Mouse (Mus musculus) kidney, adult 8-10 months (tissue): ENCODE data around the gene Fchsd2.

Experiments used
- DNase-seq, 2 experiments: peaks; one replicate each; pipeline ENCODE4 v3.0.0; 2022

Gene Fchsd2

DNA sequence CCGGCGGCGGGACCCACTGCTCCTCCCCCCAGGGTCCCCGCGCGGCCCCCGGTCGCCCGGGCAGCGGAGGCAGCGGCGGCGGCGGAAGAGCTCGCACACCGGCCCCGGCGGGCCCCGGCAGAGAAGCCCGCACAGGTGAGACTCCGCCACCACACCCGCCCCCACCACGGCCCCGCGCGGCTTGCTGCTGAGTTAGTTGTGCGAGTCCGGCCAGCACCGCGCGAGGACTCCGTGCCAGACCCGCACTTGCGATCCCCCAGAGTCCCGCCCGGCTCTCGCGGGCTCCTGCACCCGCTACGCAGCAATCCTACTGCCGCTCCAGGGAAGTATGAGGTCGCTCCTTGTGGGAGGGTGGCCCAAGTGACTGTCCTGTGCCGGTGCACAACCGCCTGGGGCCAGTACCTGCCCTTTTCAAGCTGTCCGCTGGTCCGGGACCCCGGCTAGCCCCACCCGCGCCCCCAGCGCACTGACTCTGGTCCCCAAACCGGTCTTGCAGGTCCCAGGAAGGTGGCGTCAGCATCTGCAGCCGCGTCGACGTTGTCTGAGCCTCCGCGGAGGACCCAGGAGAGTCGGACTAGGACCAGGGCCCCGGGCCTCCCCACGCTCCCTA is 228.7 kb downstream of the Fchsd2 start:
- DNase-seq = peak; percentile 61 to 62

DNA sequence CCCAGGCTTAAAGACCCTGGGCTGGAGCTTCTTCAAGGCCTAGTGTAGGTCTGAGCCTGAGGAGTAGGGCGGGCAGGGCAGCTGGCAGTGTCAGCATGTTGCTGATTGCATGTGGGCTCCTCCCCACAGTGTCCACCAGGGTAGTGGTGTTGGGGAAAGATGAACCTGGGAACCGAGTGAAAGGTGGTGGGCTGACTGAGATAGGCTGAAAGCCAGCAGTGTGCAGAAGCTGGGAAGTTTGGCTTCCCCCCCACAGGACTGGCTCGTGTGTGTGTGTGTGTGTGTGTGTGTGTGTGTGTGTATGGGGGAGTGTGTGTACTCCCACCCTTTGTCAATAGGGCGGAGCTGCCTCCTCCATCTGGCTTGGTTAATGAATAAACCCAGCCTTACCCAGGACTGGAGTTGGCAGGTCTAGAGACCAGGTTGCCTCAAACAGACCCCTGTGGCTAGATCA is 230.5 kb downstream of the Fchsd2 start:
- peak; percentile 65 to 73 for DNase-seq

DNA sequence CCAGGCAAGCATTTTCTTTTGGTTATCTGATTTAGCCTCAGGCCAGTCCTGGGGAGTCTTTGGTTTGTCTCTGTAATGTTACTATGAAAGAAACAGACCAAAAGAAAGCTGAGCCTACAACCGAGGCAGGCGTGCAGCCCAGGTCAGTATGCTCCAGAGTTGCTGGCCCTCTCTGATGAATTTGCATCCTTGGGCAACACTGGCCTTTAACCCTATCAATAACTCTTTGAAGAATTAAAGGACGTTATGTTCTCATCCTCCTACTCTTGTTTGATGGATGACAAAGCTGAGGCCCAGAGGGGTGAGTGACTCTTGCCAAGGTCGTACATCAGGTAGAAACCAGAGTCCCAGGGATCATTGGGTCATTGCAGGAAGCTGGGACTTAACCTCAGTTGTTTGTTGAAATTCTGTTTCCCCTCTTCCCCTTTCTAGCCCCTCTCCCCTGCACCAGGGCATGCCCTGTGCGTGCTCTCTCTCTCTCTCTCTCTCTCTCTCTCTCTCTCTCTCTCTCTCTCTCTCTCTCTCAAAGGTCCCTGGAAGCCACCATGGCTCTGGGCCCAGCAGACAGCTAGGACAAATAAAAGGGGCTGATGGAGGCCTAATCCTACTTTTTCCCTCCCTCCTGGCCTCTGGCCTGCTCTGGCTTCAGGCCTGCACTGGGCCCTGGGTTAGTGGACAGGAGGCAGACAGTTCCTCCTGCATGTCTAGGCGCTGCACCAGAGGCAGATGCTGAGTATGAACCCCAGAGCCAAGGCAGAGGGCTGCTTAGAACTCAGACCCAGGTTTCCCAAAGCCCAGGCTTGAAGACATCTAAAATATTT is 231.7 kb downstream of the Fchsd2 start:
- no peak for DNase-seq

DNA sequence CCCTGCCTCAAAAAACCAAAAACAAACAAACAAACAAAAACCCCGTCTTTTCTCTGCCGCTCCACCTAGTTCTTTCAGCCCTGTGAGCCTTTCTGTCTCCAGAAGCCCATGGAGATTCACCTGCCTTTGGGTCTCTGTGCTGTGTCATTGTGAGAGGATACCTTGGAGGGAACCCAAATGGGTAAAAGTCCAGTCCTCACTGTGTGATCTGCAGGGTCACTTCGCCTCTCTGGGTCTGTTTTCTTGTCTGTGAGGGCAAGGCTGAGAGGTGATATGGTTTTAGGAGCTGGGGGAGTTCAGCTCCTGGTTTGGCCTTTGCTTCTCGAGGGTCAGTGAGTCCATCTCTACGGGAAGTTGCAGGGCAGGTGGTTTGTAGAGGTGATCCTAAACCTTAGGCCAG is 233.3 kb downstream of the Fchsd2 start:
- DNase-seq = peak; percentile 67 to 79

DNA sequence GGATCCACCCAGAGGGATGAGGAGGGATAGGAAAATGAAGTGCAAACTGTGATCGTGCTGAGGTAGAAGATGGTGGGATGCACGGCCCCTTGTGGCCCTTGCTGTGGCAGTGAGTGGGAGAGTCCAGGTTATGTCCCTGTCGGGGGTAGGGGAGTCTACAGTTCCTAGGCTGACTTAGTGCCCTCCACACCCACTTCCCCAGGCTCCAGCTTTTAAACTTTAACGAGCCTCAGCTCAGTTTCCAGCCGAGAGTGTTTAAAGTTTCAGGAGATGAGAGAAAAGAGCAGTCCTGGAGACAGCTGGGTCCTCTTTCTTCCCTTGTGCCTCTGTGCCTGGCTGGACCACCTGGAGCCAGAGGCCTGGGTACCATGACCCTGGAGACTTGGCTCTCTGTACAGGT is 234.6 kb downstream of the Fchsd2 start:
- DNase-seq = no peak

DNA sequence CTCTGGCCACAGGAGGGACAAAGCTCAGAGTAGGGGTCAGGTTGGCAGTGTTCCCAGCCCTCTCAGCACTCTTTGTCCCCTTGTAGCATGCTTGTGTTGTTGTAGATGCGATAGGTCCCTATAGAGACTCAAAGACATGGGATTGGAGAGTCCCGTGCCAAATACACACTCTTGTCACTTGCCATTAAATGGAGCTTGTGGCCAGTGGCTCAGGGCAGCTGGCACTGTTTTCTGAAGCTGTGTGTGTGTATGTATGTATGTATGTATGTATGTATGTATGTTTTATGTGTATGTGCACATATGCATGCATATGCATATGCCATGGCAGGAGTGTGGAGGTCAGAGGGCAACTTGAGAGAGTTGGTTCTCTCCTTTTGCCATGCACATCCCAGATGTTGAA is 235.1 kb downstream of the Fchsd2 start:
- DNase-seq = no peak

DNA sequence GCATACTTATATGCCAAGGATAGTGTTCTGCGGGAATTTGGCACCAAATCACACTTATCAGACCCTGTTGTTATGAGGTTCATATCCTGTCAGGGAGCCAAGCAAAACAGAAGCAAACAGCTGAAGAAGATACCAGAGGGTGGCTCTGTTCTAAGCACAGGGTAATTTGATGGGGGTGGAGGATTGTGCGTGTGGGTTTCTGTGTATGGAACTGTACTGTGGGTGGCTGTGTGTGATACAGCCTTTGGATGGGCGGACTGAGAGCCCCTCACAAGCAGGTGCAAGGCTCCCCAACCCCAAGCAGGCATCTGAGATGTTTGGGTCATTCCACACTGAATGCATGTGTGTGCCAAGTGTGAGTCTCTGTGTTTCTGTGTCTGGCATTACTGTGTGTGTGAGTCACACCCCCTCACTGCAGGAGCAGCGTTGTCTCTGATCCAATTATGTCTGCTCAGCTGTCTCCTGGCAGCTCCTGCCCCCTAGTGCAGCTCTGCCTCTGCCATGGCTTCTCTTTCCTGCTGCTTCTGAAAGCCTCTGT is 236.0 kb downstream of the Fchsd2 start:
- no peak for DNase-seq

DNA sequence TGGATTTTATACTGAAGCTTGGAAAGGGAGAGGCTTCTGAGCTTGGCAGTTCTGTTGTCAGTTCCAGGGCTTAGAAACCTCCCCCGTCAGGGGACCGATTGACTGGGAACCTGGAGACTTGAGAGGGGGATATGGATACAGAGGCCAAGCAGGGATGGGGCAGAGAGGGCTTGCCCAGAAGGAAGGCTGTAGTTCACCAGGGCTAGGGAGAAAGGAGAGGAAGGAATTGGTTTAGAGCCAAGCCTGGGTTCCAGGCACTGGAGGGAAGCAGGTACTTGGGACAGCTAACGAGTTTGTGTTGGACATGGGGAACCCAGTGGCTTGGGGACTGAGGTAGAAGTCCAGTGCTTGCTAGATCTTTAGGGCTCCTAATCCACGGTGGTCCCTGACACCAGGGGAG is 236.9 kb downstream of the Fchsd2 start:
- no peak for DNase-seq

DNA sequence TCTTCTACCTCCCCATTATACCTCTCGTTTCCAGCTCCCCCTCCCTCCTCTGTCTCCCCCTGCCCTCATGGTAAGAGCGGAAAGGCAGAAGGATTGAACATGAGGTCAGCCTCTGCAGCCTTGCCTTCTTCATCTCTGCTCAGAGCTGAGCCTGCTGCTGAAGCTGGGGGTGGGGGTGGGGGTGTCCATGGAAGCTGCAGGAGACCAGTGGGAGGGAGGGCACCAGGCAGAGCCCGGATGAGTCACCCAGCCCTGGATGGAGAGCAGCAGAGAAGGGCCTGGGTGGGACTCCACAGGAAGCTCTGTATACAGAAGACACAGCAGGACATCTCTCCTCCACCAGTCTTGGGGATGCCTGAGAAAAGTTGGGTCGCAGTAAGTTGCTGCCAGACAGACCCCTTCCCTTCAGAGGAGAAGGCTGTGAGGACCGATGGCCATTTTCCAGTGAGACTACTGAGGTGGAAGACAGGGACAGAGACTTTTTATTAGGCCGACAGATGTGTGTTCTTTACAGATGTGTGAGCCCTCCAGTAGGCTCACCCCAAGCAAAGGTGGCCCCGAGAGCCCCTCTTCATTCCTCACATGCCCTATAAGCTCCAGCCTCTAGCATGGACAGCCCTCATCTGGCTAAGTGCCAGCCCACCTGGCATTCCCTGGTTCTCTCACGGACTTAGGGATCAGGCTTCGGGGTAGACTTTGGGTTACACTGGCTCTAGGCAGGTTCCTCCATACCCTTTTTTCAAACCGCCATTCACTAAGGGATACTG is 237.6 kb downstream of the Fchsd2 start:
- no peak for DNase-seq

DNA sequence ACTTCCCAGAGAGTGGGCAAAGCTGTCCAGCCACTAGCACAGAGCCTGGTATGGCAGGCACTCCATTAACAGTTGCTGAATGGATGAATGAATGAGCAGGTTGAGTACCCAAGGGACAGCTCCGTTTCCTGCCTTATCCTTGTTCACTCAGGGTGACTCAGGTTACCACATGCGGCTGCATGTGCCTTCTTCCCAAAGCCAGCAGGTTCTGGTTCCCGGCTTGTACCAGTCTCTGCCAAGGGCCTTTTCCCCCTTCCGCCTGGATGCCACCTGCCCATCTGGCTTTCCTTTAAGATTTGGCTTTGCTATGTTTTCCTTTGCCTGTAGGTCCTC is 238.1 kb downstream of the Fchsd2 start:
- DNase-seq = no peak

DNA sequence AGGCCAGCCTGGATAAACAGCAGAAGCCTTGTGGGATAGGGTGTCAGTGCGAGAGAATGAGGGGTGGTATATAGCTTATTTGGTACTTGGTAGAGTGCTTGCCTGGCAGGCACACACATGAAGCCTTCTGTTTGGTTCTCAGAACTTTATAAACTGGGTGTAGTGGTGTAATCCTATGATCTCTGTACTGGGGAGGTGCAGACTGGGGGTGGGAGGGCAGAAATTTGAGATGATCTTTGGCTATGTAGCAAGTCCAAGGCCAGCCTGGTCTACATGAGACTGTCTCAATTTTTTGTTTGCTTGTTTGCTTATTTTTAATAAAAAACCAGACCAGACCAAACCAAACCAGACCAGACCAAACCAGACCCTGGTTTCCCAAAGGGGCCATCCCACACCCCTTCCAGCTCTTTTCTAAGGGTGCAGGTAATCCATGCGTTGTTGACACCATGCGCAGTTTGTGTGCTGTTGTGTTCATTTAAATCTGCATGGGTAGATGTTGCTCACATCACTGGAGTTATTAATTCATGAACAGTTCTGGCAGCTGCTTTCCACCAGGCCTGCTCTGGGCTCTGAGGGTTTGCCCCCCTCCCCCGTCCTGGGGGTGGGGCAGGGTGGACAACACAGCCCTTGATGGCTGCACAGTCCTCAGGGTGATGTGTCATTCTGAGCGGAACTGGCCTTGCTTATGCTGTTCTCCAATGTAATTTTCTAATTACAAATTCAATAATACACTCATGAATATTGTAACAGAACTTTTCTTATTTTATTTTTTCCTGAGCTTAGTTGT is 239.6 kb downstream of the Fchsd2 start:
- no peak for DNase-seq
